Mouse (Mus musculus): ENCODE measurements around the gene B3gnt5. TPM values are rescaled to one million over a fixed set of nuclear protein-coding genes. Genes with fewer than 3 reads are reported as not detected.

The B3gnt5 gene
- polyA plus RNA-seq, 1 experiment from 2014 or later: 50.0 TPM

Other genes with a start within 250 kb of the B3gnt5 start
- not detected in 2 replicates for gene Olfr167, start 237.9 kb upstream of the B3gnt5 start, polyA plus RNA-seq (2015; fragmentation: Nextera tagmentation; extraction: Ambion mirVana)
- gene Olfr168, start 224.7 kb upstream of the B3gnt5 start, polyA plus RNA-seq (2015; fragmentation: Nextera tagmentation; extraction: Ambion mirVana): not detected in 2 replicates
- gene Olfr169, start 188.4 kb upstream of the B3gnt5 start, polyA plus RNA-seq (2015; fragmentation: Nextera tagmentation; extraction: Ambion mirVana): not detected in 2 replicates
- not detected in 2 replicates for gene Olfr170, start 148.3 kb upstream of the B3gnt5 start, polyA plus RNA-seq (2015; fragmentation: Nextera tagmentation; extraction: Ambion mirVana)
- not detected in 2 replicates for gene Olfr171, start 130.3 kb upstream of the B3gnt5 start, polyA plus RNA-seq (2015; fragmentation: Nextera tagmentation; extraction: Ambion mirVana)
- not detected in 2 replicates for gene Lamp3, start 53.8 kb upstream of the B3gnt5 start, polyA plus RNA-seq (2015; fragmentation: Nextera tagmentation; extraction: Ambion mirVana)
- 3.9 and 5.0 TPM in 2 replicates for gene Klhl6, start 222.8 kb downstream of the B3gnt5 start, polyA plus RNA-seq (2015; fragmentation: Nextera tagmentation; extraction: Ambion mirVana)

Measured in forebrain, embryonic 13.5 days (tissue).